Mouse (Mus musculus): ENCODE results near the gene Spdya.
"Not testable (repeated sequence)": the region's sequence is repeated elsewhere in the genome, so short reads cannot be mapped to it uniquely, and the experiment has no call there.

Gene Spdya

DNA sequence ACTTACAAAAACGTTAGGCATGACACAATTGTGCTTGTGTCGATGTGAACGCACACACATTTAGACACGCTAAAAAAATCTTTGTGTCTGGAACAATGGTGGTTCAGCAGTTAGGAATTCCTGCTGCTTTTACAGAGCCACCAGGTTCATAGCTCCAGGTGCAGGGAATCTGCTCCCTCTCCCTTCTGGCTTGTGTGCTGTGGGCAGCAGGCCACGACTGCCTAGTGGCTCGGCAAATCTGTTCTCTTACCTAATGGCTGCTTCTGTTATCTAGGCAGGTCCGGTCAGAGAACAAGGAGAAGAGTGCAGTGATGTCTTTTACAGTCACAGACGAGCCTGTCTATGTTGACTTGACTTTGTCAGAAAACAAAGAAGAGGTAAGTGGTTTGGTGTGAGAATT lies 81.5 kb downstream of the Spdya start:
- DNase-seq (ENCODE audit: low spot score): no peak

DNA sequence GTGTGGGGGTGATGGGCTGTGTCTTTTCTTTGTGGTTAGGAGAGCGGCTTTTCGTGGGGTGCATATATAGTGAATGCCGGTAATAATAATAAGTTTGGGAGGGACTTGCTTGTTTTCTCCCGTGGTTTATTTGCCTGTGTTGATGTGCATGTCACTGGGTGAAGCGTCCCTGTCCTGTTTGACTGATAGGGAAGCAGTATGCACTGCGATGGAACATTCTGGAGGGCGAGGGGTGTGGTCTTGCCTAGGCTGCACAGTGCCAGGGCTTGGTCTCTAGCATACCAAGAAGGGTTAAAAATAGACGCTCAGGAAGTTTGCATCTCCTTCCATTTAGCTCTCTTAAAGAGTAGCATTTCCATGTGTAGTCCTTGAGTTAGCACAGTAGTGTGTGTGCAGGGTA lies 84.9 kb downstream of the Spdya start:
- no peak for DNase-seq (ENCODE audit: low spot score)

DNA sequence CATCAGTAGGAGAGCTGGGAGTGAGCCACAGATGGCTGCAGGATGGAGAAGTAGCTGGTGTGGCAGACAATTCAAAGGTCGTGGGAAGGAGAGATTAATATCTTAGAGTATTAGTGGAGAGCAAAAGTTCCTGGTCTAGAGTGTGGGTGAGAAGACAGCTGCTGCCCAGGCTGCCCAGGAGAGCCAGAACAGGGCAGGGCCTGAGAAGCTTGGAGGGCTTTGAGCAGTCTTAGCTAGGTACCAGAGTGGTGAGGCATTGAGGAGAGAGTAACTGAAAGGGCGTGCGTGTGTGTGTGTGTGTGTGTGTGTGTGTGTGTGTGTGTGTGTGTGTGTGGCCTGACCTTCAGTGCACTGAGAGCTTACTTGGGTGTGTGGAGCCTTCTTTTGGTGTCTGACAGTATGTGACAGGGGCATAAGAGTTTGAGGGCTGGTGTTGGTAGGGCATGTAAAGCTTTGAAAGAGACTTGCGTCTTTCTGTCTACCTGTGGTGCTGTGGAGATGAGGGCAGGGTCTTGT lies 85.9 kb downstream of the Spdya start:
- DNase-seq (ENCODE audit: low spot score): no peak

DNA sequence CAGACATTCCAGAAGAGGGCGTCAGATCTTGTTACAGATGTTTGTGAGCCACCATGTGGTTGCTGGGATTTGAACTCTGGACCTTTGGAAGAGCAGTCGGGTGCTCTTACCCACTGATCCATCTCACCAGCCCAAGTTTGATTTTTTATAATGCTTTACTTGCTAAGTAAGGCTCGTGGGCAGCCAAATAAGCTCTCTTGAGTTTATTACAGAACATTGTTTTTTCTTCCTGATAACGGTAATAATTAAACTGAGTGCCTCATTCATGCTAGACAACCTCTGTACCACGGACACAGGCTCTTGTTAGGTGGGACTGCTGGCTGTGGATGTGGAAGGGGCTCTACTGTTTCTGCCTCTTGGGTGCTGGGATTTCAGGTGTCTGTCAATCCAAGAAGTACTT lies 87.2 kb downstream of the Spdya start:
- DNase-seq (ENCODE audit: low spot score): not testable (repeated sequence)
